Mouse (Mus musculus) MEL (cell line): Measurements from ENCODE around the gene Lin37. TPM values are rescaled to one million over a fixed set of nuclear protein-coding genes. Genes with fewer than 3 reads are reported as not detected.

Source experiments
- DNase-seq: peaks from one replicate; pipeline ENCODE4 v3.0.0; 2011; ENCODE audit warnings: low read depth, low spot score
- H3K27ac ChIP-seq: 2 replicates; pipeline ENCODE4 v1.5.1; 2012; ENCODE audit warnings: low read depth, mild to moderate bottlenecking, control low read depth, low read length, moderate library complexity; ENCODE audit not compliant: control insufficient read depth
- H3K27me3 ChIP-seq, 2 experiments: fragments of 150-350 bp in 1 of 2; sonication (generic) in 1 of 2; 2 replicates each; pipeline ENCODE4 v1.6.1; 2012; ENCODE audit warnings: low read length in 2 of 2, mild to moderate bottlenecking in 2 of 2, improper control_type of control experiment in 1 of 2, moderate library complexity in 1 of 2; ENCODE audit not compliant: insufficient read depth in 2 of 2, control insufficient read depth in 1 of 2
- H3K36me3 ChIP-seq, 2 experiments: 2 replicates each; pipeline ENCODE4 v1.6.1; 2012 to 2014; ENCODE audit warnings: low read length in 2 of 2, improper control_type of control experiment in 1 of 2, inconsistent platforms in 1 of 2, mild to moderate bottlenecking in 1 of 2; ENCODE audit not compliant: insufficient read depth in 2 of 2, control insufficient read depth in 1 of 2
- H3K4me1 ChIP-seq, 2 experiments: fragments of 150-350 bp in 1 of 2; sonication (generic) in 1 of 2; 2 replicates each; pipeline ENCODE4 v1.6.1; 2012; ENCODE audit warnings: low read length in 2 of 2, improper control_type of control experiment in 1 of 2, mild to moderate bottlenecking in 1 of 2; ENCODE audit not compliant: insufficient read depth in 2 of 2, control insufficient read depth in 1 of 2
- H3K4me3 ChIP-seq, 2 experiments: fragments of 150-350 bp in 1 of 2; sonication (generic) in 1 of 2; 2 replicates each; pipeline ENCODE4 v1.5.1; 2012; ENCODE audit warnings: low read depth in 2 of 2, low read length in 2 of 2, mild to moderate bottlenecking in 2 of 2, moderate library complexity in 2 of 2, control low read depth in 1 of 2, improper control_type of control experiment in 1 of 2; ENCODE audit not compliant: control insufficient read depth in 1 of 2, insufficient read depth in 1 of 2
- H3K79me2 ChIP-seq: 2 replicates; pipeline ENCODE4 v1.6.1; 2012; ENCODE audit warnings: mild to moderate bottlenecking, low read length, moderate library complexity; ENCODE audit not compliant: control insufficient read depth, poor library complexity, insufficient read depth
- H3K9ac ChIP-seq: 2 replicates; pipeline ENCODE4 v1.6.1; 2012; ENCODE audit warnings: low read depth, mild to moderate bottlenecking, control low read depth, low read length, moderate library complexity; ENCODE audit not compliant: control insufficient read depth, poor library complexity, severe bottlenecking
- H3K9me3 ChIP-seq: fragments of 150-350 bp; sonication (generic); replicated peaks from 2 replicates; pipeline ENCODE4 v1.6.1; 2012; ENCODE audit warnings: mild to moderate bottlenecking, low read length, improper control_type of control experiment, moderate library complexity; ENCODE audit not compliant: insufficient read depth
- CHD1 ChIP-seq: IDR thresholded peaks from 2 replicates; pipeline ENCODE4 v1.6.1; 2012; ENCODE audit warnings: low read depth, mild to moderate bottlenecking, inconsistent platforms, low read length, improper control_type of control experiment
- CHD2 ChIP-seq: IDR thresholded peaks from 2 replicates; pipeline ENCODE4 v1.6.1; 2011; ENCODE audit warnings: low read length, improper control_type of control experiment
- E2F4 ChIP-seq: IDR thresholded peaks from 2 replicates; pipeline ENCODE4 v1.6.1; 2011; ENCODE audit warnings: low read depth, low read length, improper control_type of control experiment, borderline replicate concordance
- EP300 ChIP-seq, 2 experiments: IDR thresholded peaks; 2 replicates each; pipeline ENCODE4 v1.6.1; 2011; ENCODE audit warnings: improper control_type of control experiment in 2 of 2, low read length in 2 of 2, low read depth in 1 of 2, mild to moderate bottlenecking in 1 of 2
- ETS1 ChIP-seq: IDR thresholded peaks from 2 replicates; pipeline ENCODE4 v1.6.1; 2012; ENCODE audit warnings: low read depth, mild to moderate bottlenecking, inconsistent platforms, low read length, improper control_type of control experiment, moderate library complexity
- GATA1 ChIP-seq: IDR thresholded peaks from 2 replicates; pipeline ENCODE4 v1.6.1; 2011; ENCODE audit warnings: low read depth, low read length, improper control_type of control experiment
- JUND ChIP-seq: IDR thresholded peaks from 2 replicates; pipeline ENCODE4 v1.6.1; 2011; ENCODE audit warnings: low read depth, mild to moderate bottlenecking, improper control_type of control experiment, low read length
- KAT2A ChIP-seq: conservative IDR thresholded peaks from 2 replicates; pipeline ENCODE4 v1.6.1; 2012; ENCODE audit warnings: low read depth, low read length, improper control_type of control experiment, inconsistent platforms
- MAFK ChIP-seq: IDR thresholded peaks from 2 replicates; pipeline ENCODE4 v1.6.1; 2011; ENCODE audit warnings: low read depth, mild to moderate bottlenecking, low read length, improper control_type of control experiment, borderline replicate concordance
- MAZ ChIP-seq: IDR thresholded peaks from 2 replicates; pipeline ENCODE4 v1.6.1; 2012; ENCODE audit warnings: low read depth, mild to moderate bottlenecking, inconsistent platforms, low read length, improper control_type of control experiment
- MEF2A ChIP-seq: IDR thresholded peaks from 2 replicates; pipeline ENCODE4 v1.6.1; 2014; ENCODE audit warnings: low read depth, mild to moderate bottlenecking, inconsistent platforms, low read length, improper control_type of control experiment; ENCODE audit not compliant: poor library complexity, insufficient replicate concordance, severe bottlenecking; ENCODE audit errors: extremely low read depth
- MXI1 ChIP-seq: IDR thresholded peaks from 2 replicates; pipeline ENCODE4 v1.6.1; 2011; ENCODE audit warnings: mild to moderate bottlenecking, low read depth, low read length, improper control_type of control experiment
- MYB ChIP-seq: IDR thresholded peaks from 2 replicates; pipeline ENCODE4 v1.6.1; 2011; ENCODE audit warnings: mild to moderate bottlenecking, low read depth, low read length, improper control_type of control experiment
- NRF1 ChIP-seq: IDR thresholded peaks from 2 replicates; pipeline ENCODE4 v1.6.1; 2014; ENCODE audit warnings: low read depth, mild to moderate bottlenecking, inconsistent platforms, low read length, improper control_type of control experiment, moderate library complexity; ENCODE audit not compliant: poor library complexity, insufficient read depth, severe bottlenecking
- POLR2A ChIP-seq, 2 experiments: IDR thresholded peaks; 2 replicates each; pipeline ENCODE4 v1.6.1; 2011 to 2012; ENCODE audit warnings: low read length in 2 of 2, mild to moderate bottlenecking in 2 of 2, control low read depth in 1 of 2, improper control_type of control experiment in 1 of 2, low read depth in 1 of 2, moderate library complexity in 1 of 2; ENCODE audit not compliant: control insufficient read depth in 1 of 2, insufficient read depth in 1 of 2, poor library complexity in 1 of 2
- RAD21 ChIP-seq: IDR thresholded peaks from 2 replicates; pipeline ENCODE4 v1.6.1; 2011; ENCODE audit warnings: mild to moderate bottlenecking, low read depth, low read length, improper control_type of control experiment
- RCOR1 ChIP-seq: IDR thresholded peaks from 2 replicates; pipeline ENCODE4 v1.6.1; 2012; ENCODE audit warnings: low read depth, mild to moderate bottlenecking, inconsistent platforms, low read length, improper control_type of control experiment
- TCF12 ChIP-seq: IDR thresholded peaks from 2 replicates; pipeline ENCODE4 v1.6.1; 2014; ENCODE audit warnings: low read depth, mild to moderate bottlenecking, inconsistent platforms, low read length, improper control_type of control experiment, moderate library complexity
- USF1 ChIP-seq: IDR thresholded peaks from 2 replicates; pipeline ENCODE4 v1.6.1; 2014; ENCODE audit warnings: low read depth, mild to moderate bottlenecking, inconsistent platforms, low read length, improper control_type of control experiment, moderate library complexity
- USF2 ChIP-seq, 2 experiments: IDR thresholded peaks; 2 replicates each; pipeline ENCODE4 v1.6.1; 2011 to 2012; ENCODE audit warnings: improper control_type of control experiment in 2 of 2, low read length in 2 of 2, borderline replicate concordance in 1 of 2, inconsistent platforms in 1 of 2, low read depth in 1 of 2, mild to moderate bottlenecking in 1 of 2; ENCODE audit not compliant: insufficient read depth in 1 of 2
- ZMIZ1 ChIP-seq: IDR thresholded peaks from 2 replicates; pipeline ENCODE4 v1.6.1; 2012; ENCODE audit warnings: low read depth, mild to moderate bottlenecking, inconsistent platforms, low read length, improper control_type of control experiment, moderate library complexity
- polyA plus RNA-seq, 2 experiments: library from polyadenylated mRNA; stranded (reverse) in 1 of 2; unstranded in 1 of 2; fragments of >175 nt in 1 of 2; fragments of >200 nt in 1 of 2; gene quantifications; 2 replicates each; pipeline versions ENCODE4 v1.2.1 to v1.2.4; 2012; ENCODE audit warnings: low replicate concordance in 2 of 2, low read depth in 1 of 2; ENCODE audit not compliant: insufficient read length in 2 of 2, insufficient read depth in 1 of 2, missing spikeins in 1 of 2
- total RNA-seq: library from RNA; depleted of rRNA; stranded (reverse); fragments of 300-350 nt; gene quantifications from 2 replicates; pipeline ENCODE4 v1.2.3, GENCODE M21; 2012

Lin37 gene
- total and polyA plus RNA-seq, 3 experiments, result 10.9 to 49.8 TPM; not detected in 1

GRCm38 (mm10) chr7:30594510-30595024 is 34.9 kb upstream of the Lin37 start:
- Histone ChIP-seq H3K4me1 (peaks cover 10 to 40% of the 10 kb centered on the region in 2 experiments; a peak in 3 of 4 replicates), H3K9me3 (no peaks in the 10 kb centered on the region), H3K79me2 (peaks cover 5% of the 10 kb centered on the region; the same call in 1 of the 2 replicates), H3K4me3 (peak overlapping the region in 1 of 2 experiments; percentile 54; a peak in 2 of 4 replicates), H3K27me3 (no peaks in the 10 kb centered on the region), H3K9ac (peak overlapping the region; percentile 56), H3K27ac (peak overlapping the region; percentile 84), H3K36me3 (peaks cover 0 to 13% of the 10 kb centered on the region in 2 experiments; a peak in 2 of 4 replicates)
- TF ChIP-seq MXI1 (0 out of 2 replicates have a peak, but pooled peaks have one; percentile 2), MYB (no peak), E2F4 (no peak), RAD21 (no peak), NRF1 (no peak), RCOR1 (0 out of 2 replicates have a peak, but pooled peaks have one; percentile 7), MAZ (no peak), JUND (0 out of 2 replicates have a peak, but pooled peaks have one; percentile 5), USF2 (IDR thresholded peaks at IDR 0.05; ENCODE audit: borderline replicate concordance in 1 of 2, insufficient read depth in 1 of 2, low read depth in 1 of 2, low read length in 2 of 2) (no peak), GATA1 (no peak), KAT2A (no peak), USF1 (no peak), CHD1 (no peak), TCF12 (0 out of 2 replicates have a peak, but pooled peaks have one; percentile 12), ETS1 (0 out of 2 replicates have a peak, but pooled peaks have one; percentile 5), POLR2A (IDR thresholded peaks at IDR 0.05; ENCODE audit: control insufficient read depth in 1 of 2, insufficient read depth in 1 of 2, low read depth in 1 of 2, low read length in 2 of 2, poor library complexity in 1 of 2) (no peak), CHD2 (no peak), ZMIZ1 (no peak), MAFK (no peak), EP300 (IDR thresholded peaks at IDR 0.05; ENCODE audit: low read depth in 1 of 2, low read length in 2 of 2) (peak in 1 of 2 experiments; percentile 1; a peak in 1 of 4 replicates), MEF2A (no peak)
- DNase-seq, result peak; percentile 72
